Mouse (Mus musculus) CD4-positive, CD25-positive, alpha-beta regulatory T cell, adult 2 months (primary cell): Measurements from ENCODE around the gene Flot1.

Source experiments
- DNase-seq: peaks from one replicate; pipeline ENCODE4 v3.0.0-alpha.2; 2012; ENCODE audit warnings: low read depth, low spot score

Gene Flot1

DNA sequence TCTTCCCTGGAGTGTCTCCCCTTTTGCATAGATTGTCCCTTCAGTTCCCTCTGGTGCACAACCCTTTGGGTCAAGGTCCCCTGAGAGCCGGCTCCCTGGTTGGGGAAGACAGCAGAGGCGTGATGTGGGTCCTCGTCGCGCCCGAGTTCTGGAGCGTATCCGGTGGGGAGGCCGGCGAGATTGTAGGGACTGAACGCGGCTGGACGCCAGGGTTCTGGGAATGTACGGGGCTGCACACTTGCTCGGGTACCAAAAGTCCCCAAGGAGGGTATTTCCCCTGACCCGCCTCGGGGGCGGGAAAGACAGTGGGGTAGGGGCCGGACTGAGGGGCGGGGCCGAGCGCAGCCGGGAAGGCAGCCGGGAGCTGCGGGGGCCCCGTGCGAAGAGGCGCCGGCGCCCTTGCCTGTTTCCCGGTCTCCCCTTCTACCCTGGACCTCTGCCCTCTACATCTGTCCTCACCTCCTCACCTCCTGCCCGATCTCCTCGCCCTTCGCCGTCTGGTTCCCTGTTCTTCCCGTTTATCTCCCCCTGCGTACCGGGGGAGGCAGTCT lies 43.3 kb downstream of the Flot1 start:
- peak; percentile 70 for DNase-seq

DNA sequence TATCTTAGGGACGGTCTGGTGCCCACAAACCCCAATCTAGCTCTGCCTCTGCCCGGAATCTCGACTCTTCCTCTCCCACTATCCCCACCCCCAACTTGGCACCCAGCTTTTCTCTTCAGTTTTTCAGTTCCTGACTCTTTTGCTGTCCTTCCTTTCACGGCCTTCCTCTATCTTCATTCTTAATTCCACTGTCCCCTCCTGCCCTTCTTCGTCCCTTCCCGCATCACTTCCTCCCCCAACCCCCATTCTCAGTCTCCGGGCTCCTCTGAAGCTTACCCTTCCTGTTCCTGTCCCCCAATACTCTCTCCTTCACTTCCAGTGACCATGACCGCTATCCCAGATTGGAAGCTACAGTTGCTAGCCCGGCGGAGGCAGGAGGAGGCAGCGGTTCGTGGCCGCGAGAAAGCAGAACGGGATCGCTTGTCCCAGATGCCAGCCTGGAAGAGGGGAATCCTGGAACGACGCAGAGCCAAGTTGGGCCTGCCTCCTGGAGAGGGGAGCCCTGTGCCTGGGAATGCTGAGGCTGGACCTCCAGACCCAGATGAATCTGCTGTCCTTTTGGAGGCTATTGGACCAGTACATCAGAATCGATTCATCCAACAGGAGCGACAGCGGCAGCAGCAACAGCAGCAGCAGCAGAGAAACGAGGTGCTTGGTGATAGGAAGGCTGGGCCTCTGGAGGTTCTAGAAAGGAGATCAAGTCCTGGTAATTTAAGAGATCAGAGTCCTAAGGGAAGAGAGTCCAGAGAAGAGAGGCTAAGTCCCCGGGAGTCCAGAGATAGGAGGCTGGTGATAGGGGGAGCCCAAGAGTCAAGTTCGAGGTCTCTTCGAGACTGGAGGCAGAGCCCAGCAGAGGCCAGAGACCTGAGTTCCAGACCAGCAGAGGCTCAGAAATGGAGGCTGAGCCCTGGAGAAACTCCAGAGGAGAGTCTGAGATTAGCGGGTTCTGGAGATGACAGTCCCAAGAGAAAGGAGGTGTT lies 44.2 kb downstream of the Flot1 start:
- DNase-seq = peak; percentile 68

DNA sequence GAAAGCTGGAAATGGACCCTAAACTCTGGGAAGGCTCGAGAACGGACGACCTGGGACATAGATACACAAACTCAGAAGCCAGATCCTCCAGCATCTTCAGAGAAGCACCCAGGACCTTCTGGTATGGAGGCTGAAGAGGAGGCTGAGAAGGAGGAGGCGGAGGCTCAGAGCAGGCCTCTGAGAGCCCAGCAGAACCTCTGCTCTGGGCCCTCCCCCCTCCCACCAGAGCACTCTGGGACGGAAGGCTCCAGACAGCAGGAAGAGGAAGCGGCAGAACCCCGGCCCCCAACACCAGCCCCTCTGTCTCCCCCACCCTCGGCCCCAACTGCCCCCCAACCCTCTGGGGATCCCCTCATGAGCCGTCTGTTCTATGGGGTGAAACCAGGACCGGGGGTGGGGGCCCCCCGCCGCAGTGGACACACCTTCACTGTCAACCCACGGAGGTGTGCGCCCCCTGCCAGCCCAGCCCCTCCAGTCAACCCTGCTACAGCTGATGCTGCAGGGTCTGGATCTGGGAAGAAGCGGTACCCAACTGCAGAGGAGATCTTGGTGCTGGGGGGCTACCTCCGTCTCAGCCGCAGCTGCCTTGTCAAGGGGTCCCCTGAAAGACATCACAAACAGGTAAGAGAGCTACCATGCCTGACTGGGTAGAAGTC lies 45.3 kb downstream of the Flot1 start:
- DNase-seq = peak; percentile 80

DNA sequence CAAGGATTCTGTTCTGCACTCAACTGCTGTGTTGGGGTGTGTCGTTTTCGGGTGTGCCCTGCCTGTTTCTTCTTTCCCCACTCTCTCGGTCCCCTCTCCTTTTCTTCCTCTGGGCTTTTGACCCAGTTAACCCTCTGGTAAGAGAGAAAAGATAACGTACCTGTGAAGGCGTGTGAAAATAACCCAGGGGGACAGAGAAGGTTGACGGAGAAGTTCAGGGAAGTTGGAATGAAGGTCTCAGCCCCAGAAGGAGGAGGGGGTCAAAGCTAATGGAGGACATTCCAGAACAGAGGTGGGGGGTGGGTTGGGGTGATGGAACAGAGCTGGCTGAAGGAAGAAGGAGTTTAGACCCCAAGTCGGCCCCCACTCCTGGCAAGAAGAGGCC lies 45.9 kb downstream of the Flot1 start:
- no peak for DNase-seq

DNA sequence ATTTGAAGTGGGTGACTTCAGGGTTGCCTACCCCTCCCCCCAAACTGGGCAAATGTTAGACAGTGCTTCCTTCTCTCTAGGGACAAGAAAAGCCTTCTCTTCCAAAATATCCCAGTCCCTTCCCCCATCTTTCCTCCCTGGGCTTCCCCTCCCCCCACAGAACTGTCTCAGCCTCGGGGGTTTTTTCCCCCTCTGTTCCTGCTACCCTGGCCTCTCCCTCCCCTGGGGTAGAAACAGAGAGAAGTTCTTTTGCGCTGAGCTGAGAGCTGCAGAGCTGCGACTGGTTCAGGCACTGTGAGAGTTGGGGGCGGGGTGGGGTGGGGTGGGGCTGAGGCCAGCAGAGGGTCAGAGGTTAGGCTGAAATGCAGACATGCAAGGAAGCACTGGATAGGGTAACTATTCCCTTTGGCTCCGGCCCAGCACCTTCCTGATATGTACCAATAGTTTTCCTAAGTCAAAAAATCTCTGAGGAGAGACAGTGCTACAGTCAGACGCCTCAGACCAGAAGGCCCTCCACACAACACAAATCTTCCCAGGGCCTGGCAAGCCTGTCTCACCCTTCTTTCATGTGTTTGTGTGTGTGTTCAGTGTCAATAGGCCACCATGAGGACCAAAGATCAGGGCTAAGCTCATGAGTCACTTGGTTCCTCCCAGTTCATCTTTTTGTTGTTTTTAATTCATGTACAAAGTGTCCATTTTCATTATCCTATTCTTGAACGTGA lies 46.5 kb downstream of the Flot1 start:
- peak; percentile 42 for DNase-seq

DNA sequence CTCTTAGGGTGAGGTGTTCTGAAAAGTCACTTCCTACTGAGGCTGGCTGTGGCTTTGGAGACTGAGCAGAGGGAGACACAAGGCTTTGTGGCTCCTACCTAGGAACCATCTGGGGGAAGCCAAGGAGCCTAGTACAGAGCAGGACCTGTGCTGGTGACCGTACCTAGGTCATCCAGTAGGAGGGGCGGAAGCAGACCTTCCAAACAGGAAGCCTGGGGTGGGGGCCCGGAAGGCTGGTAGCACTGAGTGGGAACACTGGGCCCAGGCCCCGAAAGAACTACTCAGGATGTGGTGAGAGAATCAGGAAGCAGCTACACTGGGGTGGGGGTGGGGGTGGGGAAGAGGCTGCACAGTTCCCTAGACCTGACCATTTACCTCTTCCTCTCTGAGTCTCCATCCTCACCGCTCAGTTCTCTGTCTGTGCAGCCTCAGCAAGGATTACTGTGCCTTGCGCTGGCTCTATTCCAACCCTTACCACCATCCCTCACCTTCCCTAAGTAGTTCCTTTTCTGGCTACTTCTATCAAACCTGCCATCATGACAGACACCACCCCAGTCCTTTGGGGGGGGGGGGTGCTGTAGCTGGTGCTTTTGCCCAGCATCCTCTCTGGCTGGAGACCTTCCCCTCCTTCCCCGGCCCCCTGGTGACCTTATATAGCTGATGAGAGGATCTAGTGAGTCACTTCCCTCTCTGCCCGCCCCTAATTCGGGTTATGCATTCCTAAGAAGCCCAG lies 47.3 kb downstream of the Flot1 start:
- peak; percentile 80 for DNase-seq

DNA sequence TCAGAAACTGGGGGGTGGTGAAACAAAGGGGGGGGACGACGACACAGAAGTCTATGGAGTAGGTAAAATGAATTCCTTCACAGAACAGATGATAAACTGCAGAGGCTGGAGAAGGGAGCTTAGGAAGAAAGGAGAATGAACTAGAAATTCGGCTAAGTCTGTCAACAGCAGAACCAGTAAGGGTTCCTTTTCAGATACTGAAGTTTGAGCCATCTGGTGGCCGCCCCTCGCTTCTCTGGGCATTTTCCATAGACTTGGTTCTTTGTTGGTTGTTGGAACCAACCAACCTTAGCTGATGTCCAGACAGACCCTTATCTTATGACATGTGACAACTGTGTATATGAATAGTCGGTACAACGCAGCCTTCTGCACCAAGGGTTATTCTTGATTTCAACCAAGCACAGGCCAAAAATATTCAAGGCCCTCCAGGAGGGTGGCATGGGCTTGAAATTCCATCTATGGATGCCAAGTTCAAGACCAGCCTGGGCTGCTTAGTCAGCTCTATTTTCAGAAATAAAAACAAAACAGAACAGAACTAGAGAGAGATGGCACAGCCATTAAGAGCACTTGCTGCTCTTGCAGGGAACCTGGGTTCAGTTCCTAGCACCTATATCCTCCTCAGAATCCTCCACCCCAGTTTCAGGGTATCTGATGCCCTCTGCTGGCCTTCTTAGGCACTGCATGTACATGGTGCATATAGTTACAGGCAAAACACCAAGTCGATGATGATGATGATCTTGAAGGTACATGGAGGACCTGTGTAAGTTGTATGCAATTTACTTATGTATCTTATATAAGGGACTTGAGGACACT lies 48.1 kb downstream of the Flot1 start:
- DNase-seq = peak; percentile 80

DNA sequence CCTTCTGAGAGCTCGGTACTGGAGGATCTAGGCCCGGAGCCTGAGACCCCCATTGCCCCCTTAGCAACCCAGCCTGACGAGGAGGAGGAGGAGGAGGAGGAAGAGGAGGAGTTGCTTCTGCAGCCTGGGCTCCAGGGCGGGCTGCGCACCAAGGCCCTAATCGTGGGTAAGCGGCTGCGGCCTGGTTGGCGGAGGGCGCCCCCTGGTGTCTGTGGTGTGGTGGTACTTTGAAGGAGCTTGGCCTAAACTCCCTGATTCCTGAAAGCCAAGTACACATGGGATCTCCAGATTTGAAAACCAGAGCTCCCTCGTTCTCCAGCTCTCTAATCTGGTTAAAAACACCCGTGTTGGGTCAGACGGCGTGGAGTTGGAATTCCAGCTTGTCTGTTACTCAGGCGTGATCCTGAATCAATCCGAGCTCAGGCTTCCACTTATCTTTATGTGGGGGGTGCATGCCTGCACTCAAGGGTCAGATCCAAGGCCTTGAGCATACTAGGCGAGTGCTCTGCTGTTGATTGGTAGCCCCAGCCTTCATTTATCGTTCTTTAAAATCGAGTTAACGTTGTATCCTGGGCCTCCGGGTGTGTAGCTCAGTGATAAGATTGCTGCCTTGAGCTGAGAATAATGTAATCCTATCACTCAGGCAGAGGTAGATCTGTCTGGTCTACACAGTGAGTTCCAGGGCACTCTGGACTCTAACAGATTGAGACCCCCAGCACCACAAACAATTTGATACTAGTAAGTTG lies 50.9 kb downstream of the Flot1 start:
- DNase-seq = peak; percentile 92

DNA sequence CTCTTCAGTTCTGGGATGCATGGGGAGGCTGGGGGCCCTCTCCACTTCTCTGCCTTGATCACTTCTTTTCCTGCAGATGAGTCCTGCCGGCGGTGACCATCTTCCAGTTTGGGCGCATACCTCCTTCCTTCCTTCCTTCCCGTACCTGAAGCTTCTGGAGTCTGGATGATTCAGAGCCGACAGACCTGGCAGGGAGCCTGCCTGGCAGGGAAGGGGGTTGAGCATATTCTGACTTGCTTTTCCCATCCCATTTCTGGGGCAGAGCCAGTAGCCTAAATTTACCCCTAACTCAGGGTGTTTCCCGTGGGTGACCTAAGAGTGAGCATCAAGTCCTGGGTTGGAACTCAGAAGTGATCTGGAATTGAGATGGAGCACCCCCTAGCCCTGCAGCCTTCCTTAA lies 51.7 kb downstream of the Flot1 start:
- DNase-seq = no peak

DNA sequence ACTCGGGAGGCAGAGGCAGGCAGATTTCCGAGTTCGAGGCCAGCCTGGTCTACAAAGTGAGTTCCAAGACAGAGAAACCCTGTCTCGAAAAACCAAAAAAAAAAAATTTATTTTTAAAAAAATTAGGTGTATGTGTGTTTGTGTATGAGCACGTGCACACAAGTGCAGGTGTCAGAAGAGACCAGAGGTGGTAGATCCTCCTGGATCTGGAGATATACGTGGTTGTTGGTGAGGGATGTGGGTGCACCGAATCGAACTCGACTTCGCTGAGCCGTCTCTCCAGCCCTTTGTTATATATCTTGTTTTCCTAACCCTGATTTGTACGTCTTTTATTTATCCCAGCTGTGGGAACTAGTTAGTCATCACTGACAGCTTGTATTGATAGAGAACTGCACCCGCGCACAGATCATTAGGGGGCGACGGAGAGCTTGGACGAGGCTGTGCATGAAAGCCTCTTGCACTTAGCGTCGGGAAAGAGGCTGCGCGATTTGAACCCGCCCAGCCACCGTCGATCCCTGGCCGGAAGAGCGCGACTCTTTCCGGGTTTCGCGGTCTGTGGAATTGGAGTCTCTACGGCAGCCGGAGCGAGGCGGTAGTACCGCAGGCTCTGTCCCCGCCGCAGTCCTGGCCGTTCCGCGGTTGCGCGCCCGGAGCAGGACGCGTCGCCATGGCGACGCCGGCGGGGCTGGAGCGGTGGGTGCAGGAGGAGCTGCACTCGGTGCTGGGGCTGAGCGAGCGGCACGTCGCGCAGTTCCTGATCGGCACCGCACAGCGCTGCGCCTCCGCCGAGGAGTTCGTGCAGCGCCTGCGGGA lies 56.4 kb downstream of the Flot1 start, which contains the start of gene Dhx16:
Gene Dhx16, plus strand, starts transcription at position 575 of the 813 bp plus-strand sequence.
- peak; percentile 98 for DNase-seq
